Mouse (Mus musculus): ENCODE measurements around the gene Gm17359. TPM values are rescaled to one million over a fixed set of nuclear protein-coding genes. Genes with fewer than 3 reads are reported as not detected.

The Gm17359 gene
- polyA plus RNA-seq, 1 experiment from 2014 or later: not detected

DNA sequence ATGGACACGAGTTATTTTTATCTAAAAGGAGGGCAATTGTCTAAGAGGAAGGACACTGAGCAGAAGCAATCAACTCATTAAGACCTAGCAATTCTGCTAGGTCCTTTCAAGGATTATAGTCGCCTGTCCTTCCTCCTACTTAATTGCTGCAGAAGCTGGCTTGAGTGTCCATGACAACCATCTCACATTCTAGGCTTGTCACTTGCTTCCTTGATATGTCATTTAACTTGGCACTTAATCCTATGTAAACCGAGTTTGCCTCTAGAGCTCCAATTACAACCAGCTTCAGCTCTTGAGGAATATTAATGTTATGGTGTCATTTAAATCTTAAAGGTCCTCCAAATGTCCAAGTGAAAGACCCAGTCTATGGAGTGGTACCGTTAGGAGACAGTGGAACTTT lies 22.3 kb downstream of the Gm17359 start:
- Histone ChIP-seq H3K9ac (no peak overlapping the region), H3K27ac (ENCODE audit: poor library complexity, severe bottlenecking) (no peak overlapping the region), H3K9me3 (replicated peaks) (no peaks in the 10 kb centered on the region), H3K36me3 (no peaks in the 10 kb centered on the region), H3K4me2 (no peak overlapping the region), H3K4me3 (no peak overlapping the region), H3K27me3 (replicated peaks) (no peaks in the 10 kb centered on the region), H3K4me1 (replicated peaks) (peaks cover 7% of the 10 kb centered on the region; the same call in 1 of the 2 replicates)
- WGBS: 42% methylated on average over 4 of the region's 4 CpGs
- ATAC-seq (ENCODE audit: insufficient number of reproducible peaks, low FRiP score): no peak

DNA sequence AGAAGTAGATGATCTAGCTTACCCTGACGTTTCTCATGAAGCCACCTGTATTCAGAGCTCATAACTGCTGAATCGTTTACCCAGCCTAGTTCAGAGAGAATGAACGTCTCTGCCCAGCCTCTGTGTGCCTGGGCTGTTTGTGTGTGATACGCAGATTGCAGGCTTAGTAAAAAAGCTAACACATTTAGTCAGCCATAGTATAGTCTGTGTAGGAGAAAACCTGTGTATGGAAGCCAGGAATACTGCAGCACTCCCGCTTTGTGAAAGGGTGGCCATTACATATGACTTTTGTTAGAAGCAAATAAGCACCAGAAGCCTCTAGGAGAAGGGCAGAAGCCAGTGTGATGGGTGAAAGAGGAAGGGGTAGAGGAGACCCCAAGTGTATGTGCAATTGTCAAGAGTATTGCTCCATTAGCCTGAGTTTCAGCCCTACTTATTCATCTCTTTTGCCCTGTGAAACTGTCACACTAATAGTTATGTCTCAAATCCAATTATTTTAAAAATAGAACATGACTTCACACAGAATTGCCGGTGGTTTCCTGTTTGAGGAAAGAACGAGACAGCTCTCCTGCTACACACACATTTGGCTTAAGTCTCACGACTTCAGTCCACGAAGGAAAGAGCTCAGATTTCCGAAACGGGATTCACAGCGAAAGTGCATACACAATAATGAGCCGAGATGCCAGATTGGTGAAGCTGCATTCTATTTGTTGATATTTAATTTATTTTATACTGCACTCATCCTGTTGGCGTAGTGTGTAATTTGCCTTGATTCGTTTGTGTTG lies 24.0 kb downstream of the Gm17359 start:
- Histone ChIP-seq H3K9ac (no peak overlapping the region), H3K36me3 (no peaks in the 10 kb centered on the region), H3K4me1 (replicated peaks) (peaks cover 7% of the 10 kb centered on the region; the same call in 1 of the 2 replicates), H3K27me3 (replicated peaks) (no peaks in the 10 kb centered on the region), H3K4me2 (no peak overlapping the region), H3K4me3 (no peak overlapping the region), H3K9me3 (replicated peaks) (no peaks in the 10 kb centered on the region), H3K27ac (ENCODE audit: poor library complexity, severe bottlenecking) (no peak overlapping the region)
- no peak for ATAC-seq (ENCODE audit: insufficient number of reproducible peaks, low FRiP score)
- WGBS: 55% methylated on average over 15 of the region's 15 CpGs

DNA sequence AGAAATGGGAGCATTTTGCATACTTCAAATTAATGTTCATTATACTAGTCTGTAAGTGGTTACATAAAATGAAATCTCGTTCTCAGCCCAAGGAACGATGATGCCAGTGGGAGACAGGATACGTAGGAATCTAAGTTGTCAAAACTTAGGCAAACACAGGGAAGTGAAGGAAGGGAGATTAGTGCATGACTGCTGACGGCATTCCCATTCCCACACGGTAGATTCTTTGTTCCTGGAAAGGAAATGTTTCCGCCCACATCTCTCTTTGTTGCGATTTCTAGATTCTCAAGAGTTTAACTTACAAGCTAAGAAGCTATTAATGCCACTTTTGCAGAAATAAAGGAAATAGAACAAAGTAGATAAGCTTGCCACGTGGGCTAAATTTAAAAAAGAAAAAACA lies 29.6 kb downstream of the Gm17359 start:
- no peak overlapping the region for H3K4me3 ChIP-seq
- no peaks in the 10 kb centered on the region for H3K36me3 ChIP-seq
- WGBS: 45% methylated on average over 8 of the region's 8 CpGs
- H3K27me3 ChIP-seq (replicated peaks): no peaks in the 10 kb centered on the region
- peaks cover 7% of the 10 kb centered on the region; the same call in 1 of the 2 replicates for H3K4me1 ChIP-seq (replicated peaks)
- no peaks in the 10 kb centered on the region for H3K9me3 ChIP-seq (replicated peaks)
- H3K4me2 ChIP-seq: no peak overlapping the region
- ATAC-seq (ENCODE audit: insufficient number of reproducible peaks, low FRiP score): no peak
- no peak overlapping the region for H3K9ac ChIP-seq
- no peak overlapping the region for H3K27ac ChIP-seq (ENCODE audit: poor library complexity, severe bottlenecking)

DNA sequence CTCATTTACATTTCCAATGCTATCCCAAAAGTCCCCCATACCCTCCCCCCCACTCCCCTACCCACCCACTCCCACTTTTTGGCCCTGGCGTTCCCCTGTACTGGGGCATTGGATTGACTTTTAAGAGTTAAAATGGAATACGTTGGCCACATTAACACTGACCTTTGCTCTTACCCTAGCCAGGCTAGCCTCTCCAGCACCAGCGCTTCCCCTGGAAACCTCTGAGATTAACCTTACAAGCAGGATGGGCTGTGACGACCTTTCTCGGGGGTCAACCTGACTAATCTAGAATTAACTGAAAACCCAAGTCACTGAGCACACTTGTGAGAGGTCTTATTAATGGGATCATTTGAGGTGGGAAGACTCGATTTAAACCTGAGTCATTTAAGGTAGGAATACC lies 31.8 kb downstream of the Gm17359 start:
- Histone ChIP-seq H3K36me3 (no peaks in the 10 kb centered on the region), H3K4me1 (replicated peaks) (peaks cover 7% of the 10 kb centered on the region; the same call in 1 of the 2 replicates), H3K27me3 (replicated peaks) (no peaks in the 10 kb centered on the region), H3K9me3 (replicated peaks) (no peaks in the 10 kb centered on the region), H3K4me2 (no peak overlapping the region), H3K27ac (ENCODE audit: poor library complexity, severe bottlenecking) (no peak overlapping the region), H3K4me3 (no peak overlapping the region), H3K9ac (no peak overlapping the region)
- WGBS: 70% methylated on average over 6 of the region's 6 CpGs
- ATAC-seq (ENCODE audit: insufficient number of reproducible peaks, low FRiP score): no peak

DNA sequence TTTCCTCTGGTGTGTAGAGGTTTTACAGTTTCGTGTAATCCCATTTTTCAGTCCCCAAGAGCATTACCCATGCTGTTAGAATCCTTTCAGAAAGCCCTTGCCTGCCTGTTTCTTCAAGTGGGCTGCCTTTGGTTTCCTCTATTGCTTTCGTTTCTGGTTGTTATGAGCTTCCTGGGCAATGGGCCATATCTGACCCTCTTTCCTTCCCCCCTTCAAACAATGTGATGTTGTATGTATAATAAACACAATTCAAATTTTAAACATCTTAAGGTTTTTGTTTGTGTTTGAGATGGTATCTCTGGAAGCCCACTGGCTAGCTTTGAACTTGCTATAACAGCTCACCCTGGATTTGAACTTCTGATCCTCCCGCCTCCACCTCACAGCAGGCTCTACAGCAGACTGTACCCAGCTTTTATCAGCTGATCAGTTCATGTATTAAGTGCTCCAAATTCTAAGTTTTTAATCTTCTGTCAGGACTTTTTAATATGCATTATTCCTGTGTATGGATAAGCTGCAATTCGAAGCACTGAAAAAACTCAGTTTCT lies 34.0 kb downstream of the Gm17359 start:
- WGBS: 65% methylated on average over 4 of the region's 4 CpGs
- ATAC-seq (ENCODE audit: insufficient number of reproducible peaks, low FRiP score): no peak
- Histone ChIP-seq H3K4me3 (no peak overlapping the region), H3K9me3 (replicated peaks) (no peaks in the 10 kb centered on the region), H3K9ac (no peak overlapping the region), H3K36me3 (no peaks in the 10 kb centered on the region), H3K27ac (ENCODE audit: poor library complexity, severe bottlenecking) (no peak overlapping the region), H3K27me3 (replicated peaks) (no peaks in the 10 kb centered on the region), H3K4me1 (replicated peaks) (peaks cover 7% of the 10 kb centered on the region; the same call in 1 of the 2 replicates), H3K4me2 (no peak overlapping the region)

DNA sequence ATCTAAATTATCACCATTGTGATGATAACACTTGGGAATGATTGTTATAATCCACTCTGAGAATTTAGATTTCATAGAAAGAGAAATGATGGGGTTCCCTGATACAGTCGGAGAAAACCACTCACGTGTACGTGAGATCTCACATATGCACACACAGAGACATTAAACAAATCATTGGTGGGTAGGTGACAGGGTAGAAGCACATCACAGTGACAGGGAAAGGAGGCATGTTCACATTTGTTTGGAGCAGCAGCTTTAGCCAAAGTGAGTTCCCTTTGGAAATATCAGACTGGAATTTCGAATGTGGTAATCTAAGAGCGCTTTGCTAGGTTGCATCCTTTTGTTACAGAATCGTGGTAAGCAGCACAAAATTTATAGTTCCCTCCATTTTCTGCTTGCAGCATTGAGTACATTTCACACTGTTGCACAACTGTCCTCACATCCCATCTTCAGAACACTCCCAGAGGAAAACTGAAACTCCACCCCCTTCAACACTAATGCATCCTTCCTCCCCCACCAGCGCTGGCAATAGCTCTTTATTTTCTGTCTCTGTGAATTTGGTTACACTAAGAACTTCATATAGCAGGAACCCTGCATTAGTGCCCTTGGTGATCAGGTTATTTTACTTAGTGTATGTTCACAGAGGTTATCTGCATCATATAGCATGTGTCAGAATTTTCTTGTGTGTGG lies 35.2 kb downstream of the Gm17359 start:
- Histone ChIP-seq H3K4me2 (no peak overlapping the region), H3K27me3 (replicated peaks) (no peaks in the 10 kb centered on the region), H3K4me3 (no peak overlapping the region), H3K9ac (no peak overlapping the region), H3K27ac (ENCODE audit: poor library complexity, severe bottlenecking) (no peak overlapping the region), H3K4me1 (replicated peaks) (peaks cover 3% of the 10 kb centered on the region; the same call in 1 of the 2 replicates), H3K36me3 (no peaks in the 10 kb centered on the region), H3K9me3 (replicated peaks) (no peaks in the 10 kb centered on the region)
- ATAC-seq (ENCODE audit: insufficient number of reproducible peaks, low FRiP score): no peak
- WGBS: 79% methylated on average over 7 of the region's 7 CpGs

DNA sequence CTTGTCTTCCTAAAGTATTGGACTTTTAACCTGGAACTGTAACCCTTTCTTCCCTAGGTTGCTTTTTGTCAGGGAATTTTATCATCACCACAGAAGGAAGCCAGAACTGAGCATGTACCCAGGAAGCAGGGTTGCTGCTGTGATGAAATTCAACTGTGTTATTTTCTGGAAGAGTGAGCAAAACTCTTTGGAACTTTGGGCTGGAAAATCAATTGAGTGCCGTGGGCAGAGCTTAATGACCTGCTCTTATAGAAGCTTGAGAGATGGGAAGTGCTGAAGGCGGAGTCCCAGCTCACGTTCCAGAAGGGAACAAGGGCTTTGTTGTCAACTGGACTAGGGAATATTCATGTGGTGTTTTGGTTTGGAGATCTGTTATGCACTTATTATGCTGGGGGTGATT lies 37.5 kb downstream of the Gm17359 start:
- Histone ChIP-seq H3K27me3 (replicated peaks) (no peaks in the 10 kb centered on the region), H3K9ac (no peak overlapping the region), H3K4me3 (no peak overlapping the region), H3K4me1 (replicated peaks) (no peaks in the 10 kb centered on the region), H3K9me3 (replicated peaks) (no peaks in the 10 kb centered on the region), H3K27ac (ENCODE audit: poor library complexity, severe bottlenecking) (no peak overlapping the region), H3K4me2 (no peak overlapping the region), H3K36me3 (no peaks in the 10 kb centered on the region)
- no peak for ATAC-seq (ENCODE audit: insufficient number of reproducible peaks, low FRiP score)
- WGBS: 68% methylated on average over 3 of the region's 3 CpGs

DNA sequence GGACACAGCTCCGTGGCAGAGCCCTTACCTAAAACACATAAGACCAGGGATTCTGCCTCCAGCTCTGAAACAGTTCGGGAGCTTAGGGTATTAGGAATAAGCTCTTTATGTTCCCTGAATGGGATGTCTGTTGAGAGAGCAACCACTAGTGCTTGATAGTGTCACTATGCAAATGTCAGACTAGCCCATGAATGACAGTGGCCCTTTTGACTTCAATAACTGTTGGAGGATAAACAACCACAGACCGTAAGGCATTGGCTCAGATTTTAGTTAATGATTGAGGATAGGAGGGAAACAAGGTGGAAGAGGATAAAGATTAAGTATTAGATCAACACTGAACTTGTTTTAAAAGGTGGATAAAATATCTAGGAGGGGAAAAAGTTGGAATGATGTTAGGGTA lies 41.6 kb downstream of the Gm17359 start:
- no peak for ATAC-seq (ENCODE audit: insufficient number of reproducible peaks, low FRiP score)
- Histone ChIP-seq H3K27ac (ENCODE audit: poor library complexity, severe bottlenecking) (no peak overlapping the region), H3K4me2 (no peak overlapping the region), H3K4me3 (no peak overlapping the region), H3K36me3 (no peaks in the 10 kb centered on the region), H3K4me1 (replicated peaks) (no peaks in the 10 kb centered on the region), H3K27me3 (replicated peaks) (no peaks in the 10 kb centered on the region), H3K9ac (no peak overlapping the region), H3K9me3 (replicated peaks) (no peaks in the 10 kb centered on the region)
- WGBS: 56% methylated on average over 3 of the region's 3 CpGs

DNA sequence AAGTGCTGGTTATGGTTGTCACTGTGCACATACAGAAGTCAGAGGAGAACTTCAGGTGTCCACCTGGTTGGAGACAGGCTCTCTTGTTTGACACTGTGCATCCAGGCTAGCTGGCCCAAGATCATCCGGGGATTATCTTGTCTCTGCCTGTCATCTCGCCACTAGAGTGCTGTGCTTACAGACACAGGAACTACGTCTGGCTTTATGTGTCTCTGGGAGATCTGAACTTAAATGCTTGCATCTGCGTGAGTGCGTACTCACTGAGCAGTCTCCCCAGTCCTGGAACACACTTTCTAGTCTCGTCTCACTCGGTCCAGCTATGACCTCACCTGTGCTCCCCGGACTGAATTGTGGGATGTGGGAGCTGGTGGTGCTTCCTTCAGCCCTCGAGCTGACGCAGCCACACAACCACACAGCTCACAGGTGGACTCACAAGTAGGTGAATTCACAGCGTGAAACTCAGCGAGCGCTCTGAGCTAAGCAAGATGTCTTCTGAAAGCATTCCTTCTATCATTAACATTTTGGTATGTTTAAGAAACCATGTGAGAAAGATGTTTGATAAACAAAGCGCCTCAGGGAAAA lies 42.9 kb downstream of the Gm17359 start:
- no peak overlapping the region for H3K4me3 ChIP-seq
- H3K9me3 ChIP-seq (replicated peaks): no peaks in the 10 kb centered on the region
- no peak overlapping the region for H3K4me2 ChIP-seq
- 79% methylated on average over 14 of the region's 14 CpGs for WGBS
- no peak overlapping the region for H3K27ac ChIP-seq (ENCODE audit: poor library complexity, severe bottlenecking)
- no peak for ATAC-seq (ENCODE audit: insufficient number of reproducible peaks, low FRiP score)
- no peaks in the 10 kb centered on the region for H3K27me3 ChIP-seq (replicated peaks)
- H3K36me3 ChIP-seq: no peaks in the 10 kb centered on the region
- no peaks in the 10 kb centered on the region for H3K4me1 ChIP-seq (replicated peaks)
- no peak overlapping the region for H3K9ac ChIP-seq

DNA sequence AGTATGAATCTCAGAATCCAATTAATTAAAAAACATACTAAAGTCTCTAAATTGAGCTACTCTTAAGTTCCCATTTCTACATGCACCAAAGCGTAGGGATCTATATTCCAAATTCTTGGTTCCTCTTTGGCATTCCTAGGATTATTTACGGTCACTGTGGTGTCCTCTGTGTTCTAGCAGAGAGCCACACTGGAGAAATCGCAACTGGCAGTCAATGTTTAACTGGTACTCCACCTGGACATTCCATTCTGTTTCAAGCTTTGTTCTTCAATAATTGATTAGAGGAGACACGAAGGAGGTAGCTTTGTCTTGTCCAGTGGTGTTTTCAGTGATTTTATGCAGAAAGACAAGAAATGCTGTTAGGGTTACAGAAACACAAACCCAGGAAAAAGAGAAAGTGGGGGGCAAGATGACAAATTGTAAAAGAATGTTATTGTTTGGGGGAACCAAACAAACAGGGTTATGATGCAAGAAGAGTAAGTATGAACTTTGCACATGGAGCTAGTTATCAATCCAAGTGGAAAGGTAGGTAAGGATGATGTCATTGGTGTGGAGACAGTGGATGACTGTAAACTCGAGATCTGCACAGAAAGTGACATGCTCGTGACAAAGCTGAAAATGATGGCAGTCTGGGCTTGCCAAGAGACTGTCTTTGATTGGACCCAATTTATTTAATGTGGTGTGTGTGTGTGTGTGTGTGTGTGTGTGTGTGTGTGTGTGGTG lies 43.6 kb downstream of the Gm17359 start:
- no peak for ATAC-seq (ENCODE audit: insufficient number of reproducible peaks, low FRiP score)
- Histone ChIP-seq H3K4me2 (no peak overlapping the region), H3K9ac (no peak overlapping the region), H3K27ac (ENCODE audit: poor library complexity, severe bottlenecking) (no peak overlapping the region), H3K36me3 (no peaks in the 10 kb centered on the region), H3K4me3 (no peak overlapping the region), H3K4me1 (replicated peaks) (no peaks in the 10 kb centered on the region), H3K27me3 (replicated peaks) (no peaks in the 10 kb centered on the region), H3K9me3 (replicated peaks) (no peaks in the 10 kb centered on the region)
- 73% methylated on average over 6 of the region's 6 CpGs for WGBS

DNA sequence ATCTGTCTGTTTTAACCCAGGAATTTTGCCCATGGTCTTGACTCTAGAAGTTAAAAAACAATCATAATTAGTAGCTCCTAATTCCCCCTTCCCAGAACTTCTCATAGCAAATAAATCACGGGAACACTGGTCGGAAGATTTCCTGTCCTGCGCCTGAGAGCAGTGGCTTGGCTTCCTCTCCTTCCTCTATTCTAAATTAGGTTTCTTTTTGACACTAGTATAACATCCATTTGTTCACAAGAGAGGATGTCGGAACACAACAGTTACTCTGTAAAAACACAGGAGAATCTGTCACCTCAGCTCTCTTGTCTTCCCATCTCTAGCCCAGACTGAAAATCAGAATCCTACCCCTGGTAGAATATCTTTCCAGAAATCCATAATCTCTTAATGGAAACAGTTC lies 44.9 kb downstream of the Gm17359 start:
- no peaks in the 10 kb centered on the region for H3K9me3 ChIP-seq (replicated peaks)
- H3K36me3 ChIP-seq: no peaks in the 10 kb centered on the region
- ATAC-seq (ENCODE audit: insufficient number of reproducible peaks, low FRiP score): no peak
- no peak overlapping the region for H3K4me2 ChIP-seq
- no peaks in the 10 kb centered on the region for H3K27me3 ChIP-seq (replicated peaks)
- H3K4me1 ChIP-seq (replicated peaks): no peaks in the 10 kb centered on the region
- no peak overlapping the region for H3K27ac ChIP-seq (ENCODE audit: poor library complexity, severe bottlenecking)
- 67% methylated on average over 4 of the region's 4 CpGs for WGBS
- no peak overlapping the region for H3K4me3 ChIP-seq
- H3K9ac ChIP-seq: no peak overlapping the region
